Mouse (Mus musculus) stomach, postnatal 0 days (tissue): ENCODE measurements around the gene Itgb8. TPM values are rescaled to one million over a fixed set of nuclear protein-coding genes. Genes with fewer than 3 reads are reported as not detected.

Experiments used
- ATAC-seq: fragments of 200-750 bp; cut with Nextera tagmentation; 2 replicates; pipeline ENCODE4 v1.8.0; 2017; ENCODE audit not compliant: low FRiP score, low TSS enrichment
- DNase-seq: peaks from one replicate; pipeline ENCODE4 v3.0.0-alpha.2; 2016; ENCODE audit warnings: low spot score
- H3K27ac ChIP-seq: fragments of 300-500 bp; sonication (generic); replicated peaks from 2 replicates; pipeline ENCODE4 v1.5.1; 2014; ENCODE audit warnings: mild to moderate bottlenecking, control low read depth
- H3K27me3 ChIP-seq: fragments of 300-500 bp; sonication (generic); 2 replicates; pipeline ENCODE4 v1.6.1; 2014; ENCODE audit warnings: low read length; ENCODE audit not compliant: control insufficient read depth, insufficient read depth
- H3K36me3 ChIP-seq: fragments of 300-500 bp; sonication (generic); 2 replicates; pipeline ENCODE4 v1.6.1; 2014; ENCODE audit warnings: low read length, mixed read lengths; ENCODE audit not compliant: control insufficient read depth, insufficient read depth
- H3K4me1 ChIP-seq: fragments of 300-500 bp; sonication (generic); replicated peaks from 2 replicates; pipeline ENCODE4 v1.6.1; 2014; ENCODE audit warnings: antibody characterized with exemption; ENCODE audit not compliant: control insufficient read depth, insufficient read depth
- H3K4me2 ChIP-seq: fragments of 300-500 bp; sonication (generic); replicated peaks from 2 replicates; pipeline ENCODE4 v1.6.1; 2014; ENCODE audit warnings: low read depth, mild to moderate bottlenecking, control low read depth, moderate library complexity
- H3K4me3 ChIP-seq: fragments of 300-500 bp; sonication (generic); 2 replicates; pipeline ENCODE4 v1.5.1; 2014; ENCODE audit warnings: low read depth, low read length, control low read depth
- H3K9ac ChIP-seq: fragments of 300-500 bp; sonication (generic); 2 replicates; pipeline ENCODE4 v1.6.1; 2014; ENCODE audit warnings: mild to moderate bottlenecking, low read length, control low read depth, mixed read lengths
- H3K9me3 ChIP-seq: fragments of 300-500 bp; sonication (generic); 2 replicates; pipeline ENCODE4 v1.6.1; 2016; ENCODE audit warnings: low read length; ENCODE audit not compliant: control insufficient read depth
- CTCF ChIP-seq: IDR thresholded peaks from 2 replicates; pipeline ENCODE4 v1.5.1; 2016; ENCODE audit warnings: antibody characterized with exemption, low read depth, mild to moderate bottlenecking, moderate library complexity
- EP300 ChIP-seq: optimal IDR thresholded peaks from 2 replicates; pipeline ENCODE3; 2016; ENCODE audit warnings: antibody characterized with exemption
- WGBS: fragments of 180-500 bp; shearing (Covaris S2); extraction: QIAGEN DNeasy Blood & Tissue Kit; methylation state at CpG from one replicate; pipeline ENCODE4 v1.1.7; 2014; 5-methylcytosine and 5-hydroxymethylcytosine counted together
- polyA plus RNA-seq: library from polyadenylated mRNA; unstranded; fragments of >200 nt; fragmentation: Nextera tagmentation; extraction: Ambion mirVana; gene quantifications from 2 replicates; pipeline ENCODE4 v1.2.1, GENCODE M21; 2015

The Itgb8 gene
- 1.3 TPM in 2 replicates for polyA plus RNA-seq

GRCm38 (mm10) chr12:119238696-119239415, at the start of gene Itgb8:
Gene Itgb8, minus strand, starts transcription at chr12:119238802.
- Histone ChIP-seq H3K36me3 (no peaks in the 10 kb centered on the region), H3K27ac (peak within 1 kb of the TSS; percentile 86), H3K4me2 (peak within 1 kb of the TSS; percentile 87), H3K9ac (peak within 1 kb of the TSS; percentile 69), H3K9me3 (no peaks in the 10 kb centered on the region), H3K4me1 (no peaks in the 10 kb centered on the region), H3K4me3 (peak within 1 kb of the TSS; percentile 58), H3K27me3 (no peaks in the 10 kb centered on the region)
- DNase-seq, result peak; percentile 78
- WGBS, result 2% methylated on average over 29 of the region's 29 CpGs
- ATAC-seq, result peak; percentile 94
- TF ChIP-seq CTCF (peak; percentile 6; the same call in 1 of the 2 replicates), EP300 (no peak)

GRCm38 (mm10) chr12:119276282-119276681, 37.7 kb upstream of the Itgb8 start:
- Histone ChIP-seq H3K9ac (no peak overlapping the region), H3K27me3 (no peaks in the 10 kb centered on the region), H3K36me3 (no peaks in the 10 kb centered on the region), H3K9me3 (no peaks in the 10 kb centered on the region), H3K4me3 (no peak overlapping the region), H3K27ac (no peak overlapping the region), H3K4me2 (no peak overlapping the region), H3K4me1 (no peaks in the 10 kb centered on the region)
- DNase-seq (no peak), ATAC-seq (no peak)
- TF ChIP-seq CTCF (no peak), EP300 (no peak)
- 77% methylated on average over 1 of the region's 1 CpGs for WGBS

- no peaks in the 10 kb centered on the region for H3K36me3 ChIP-seq
- H3K4me3 ChIP-seq, result no peak overlapping the region
- TF ChIP-seq EP300, result no peak
- no peak for TF ChIP-seq CTCF
- H3K27me3 ChIP-seq, result no peaks in the 10 kb centered on the region
- no peaks in the 10 kb centered on the region for H3K9me3 ChIP-seq
- ATAC-seq (no peak), DNase-seq (no peak)
- H3K4me2 ChIP-seq, result no peak overlapping the region
- no peaks in the 10 kb centered on the region for H3K4me1 ChIP-seq
- no peak overlapping the region for H3K27ac ChIP-seq
- H3K9ac ChIP-seq, result no peak overlapping the region
- 21% methylated on average over 1 of the region's 1 CpGs for WGBS
Observed at GRCm38 (mm10) chr12:119273605-119274004, 35.0 kb upstream of the Itgb8 start.

- no peaks in the 10 kb centered on the region for H3K27me3 ChIP-seq
- H3K4me3 ChIP-seq, result no peak overlapping the region
- H3K9me3 ChIP-seq, result no peaks in the 10 kb centered on the region
- 93% methylated on average over 1 of the region's 1 CpGs for WGBS
- DNase-seq (no peak), ATAC-seq (no peak)
- no peaks in the 10 kb centered on the region for H3K4me1 ChIP-seq
- TF ChIP-seq EP300, result no peak
- TF ChIP-seq CTCF, result peak; percentile 26; the same call in 1 of the 2 replicates
- no peak overlapping the region for H3K9ac ChIP-seq
- no peaks in the 10 kb centered on the region for H3K36me3 ChIP-seq
- H3K27ac ChIP-seq, result no peak overlapping the region
- no peak overlapping the region for H3K4me2 ChIP-seq
Observed at GRCm38 (mm10) chr12:119271964-119272363, 33.4 kb upstream of the Itgb8 start.

- no peak overlapping the region for H3K9ac ChIP-seq
- DNase-seq, result no peak
- no peak overlapping the region for H3K4me3 ChIP-seq
- H3K27ac ChIP-seq, result no peak overlapping the region
- H3K27me3 ChIP-seq, result no peaks in the 10 kb centered on the region
- no peaks in the 10 kb centered on the region for H3K9me3 ChIP-seq
- TF ChIP-seq EP300, result no peak
- TF ChIP-seq CTCF, result no peak
- H3K4me2 ChIP-seq, result no peak overlapping the region
- no peaks in the 10 kb centered on the region for H3K4me1 ChIP-seq
- no peaks in the 10 kb centered on the region for H3K36me3 ChIP-seq
- 74% methylated on average over 2 of the region's 2 CpGs for WGBS
- ATAC-seq, result no peak
Observed at GRCm38 (mm10) chr12:119270036-119270435, 31.4 kb upstream of the Itgb8 start.

GRCm38 (mm10) chr12:119268723-119269122, 30.1 kb upstream of the Itgb8 start:
- no peak overlapping the region for H3K27ac ChIP-seq
- TF ChIP-seq CTCF (no peak), EP300 (no peak)
- ATAC-seq, result no peak
- H3K4me3 ChIP-seq, result no peak overlapping the region
- no peaks in the 10 kb centered on the region for H3K36me3 ChIP-seq
- DNase-seq, result no peak
- H3K4me2 ChIP-seq, result no peak overlapping the region
- WGBS, result 56% methylated on average over 1 of the region's 1 CpGs
- H3K9me3 ChIP-seq, result no peaks in the 10 kb centered on the region
- H3K4me1 ChIP-seq, result no peaks in the 10 kb centered on the region
- H3K27me3 ChIP-seq, result no peaks in the 10 kb centered on the region
- H3K9ac ChIP-seq, result no peak overlapping the region
